Mouse (Mus musculus) intestine, embryonic 14.5 days (tissue): Measurements from ENCODE around the gene Parp16. TPM values are rescaled to one million over a fixed set of nuclear protein-coding genes. Genes with fewer than 3 reads are reported as not detected.
A peak's percentile ranks its signal among the peaks of the same experiment; 100 is the strongest.

ENCODE experiments used
- ATAC-seq: fragments of 200-750 bp; cut with Nextera tagmentation; replicated peaks from 2 replicates; pipeline ENCODE4 v1.8.0; 2017; ENCODE audit warnings: low read depth, moderate number of reproducible peaks, moderate TSS enrichment, moderate library complexity; ENCODE audit not compliant: low FRiP score, low TSS enrichment
- DNase-seq: peaks from one replicate; pipeline ENCODE4 v3.0.0-alpha.2; 2018; ENCODE audit warnings: low spot score
- H3K27ac ChIP-seq: fragments of 300-500 bp; sonication (generic); 2 replicates; pipeline ENCODE4 v1.5.1; 2014; ENCODE audit warnings: low read depth, mild to moderate bottlenecking, control low read depth
- H3K27me3 ChIP-seq: fragments of 300-500 bp; sonication (generic); replicated peaks from 2 replicates; pipeline ENCODE4 v1.6.1; 2014; ENCODE audit warnings: low read length, control low read depth; ENCODE audit not compliant: control insufficient read depth, insufficient read depth
- H3K36me3 ChIP-seq: fragments of 300-500 bp; sonication (generic); 2 replicates; pipeline ENCODE4 v1.6.1; 2014; ENCODE audit warnings: low read length, control low read depth; ENCODE audit not compliant: control insufficient read depth, insufficient read depth
- H3K4me1 ChIP-seq: fragments of 300-500 bp; sonication (generic); replicated peaks from 2 replicates; pipeline ENCODE4 v1.6.1; 2014; ENCODE audit warnings: low read length, control low read depth, mixed read lengths; ENCODE audit not compliant: control insufficient read depth, insufficient read depth
- H3K4me2 ChIP-seq: fragments of 300-500 bp; sonication (generic); 2 replicates; pipeline ENCODE4 v1.6.1; 2014; ENCODE audit warnings: low read length
- H3K4me3 ChIP-seq: fragments of 300-500 bp; sonication (generic); 2 replicates; pipeline ENCODE4 v1.5.1; 2014; ENCODE audit warnings: low read depth, low read length, control low read depth, mixed read lengths
- H3K9ac ChIP-seq: fragments of 300-500 bp; sonication (generic); 2 replicates; pipeline ENCODE4 v1.6.1; 2014; ENCODE audit warnings: mild to moderate bottlenecking, low read length
- H3K9me3 ChIP-seq: fragments of 300-500 bp; sonication (generic); 2 replicates; pipeline ENCODE4 v1.6.1; 2016; ENCODE audit warnings: low read length, control low read depth; ENCODE audit not compliant: control insufficient read depth
- WGBS: fragments of 180-500 bp; shearing (Covaris S2); extraction: QIAGEN DNeasy Blood & Tissue Kit; methylation state at CpG from one replicate; pipeline ENCODE4 v1.1.7; 2014; 5-methylcytosine and 5-hydroxymethylcytosine counted together
- polyA plus RNA-seq: library from polyadenylated mRNA; unstranded; fragments of >200 nt; fragmentation: Nextera tagmentation; extraction: Ambion mirVana; gene quantifications from 2 replicates; pipeline ENCODE4 v1.2.1, GENCODE M21; 2014

Parp16 gene
- polyA plus RNA-seq, 1 experiment from 2014 or later = 9.1 TPM

GRCm38 (mm10) chr9:65190306-65190705 is 4.8 kb upstream of the Parp16 start:
- Histone ChIP-seq H3K27me3 (no peaks in the 10 kb centered on the region), H3K9ac (no peak overlapping the region), H3K4me3 (no peak overlapping the region), H3K36me3 (no peaks in the 10 kb centered on the region), H3K4me2 (no peak overlapping the region), H3K27ac (no peak overlapping the region), H3K9me3 (no peaks in the 10 kb centered on the region), H3K4me1 (peaks cover 20% of the 10 kb centered on the region)
- no peak for ATAC-seq
- 64% methylated on average over 7 of the region's 7 CpGs for WGBS
- no peak for DNase-seq

GRCm38 (mm10) chr9:65191389-65191754 is 3.8 kb upstream of the Parp16 start:
- Histone ChIP-seq H3K27ac (peak overlapping the region; percentile 51), H3K4me1 (peaks cover 29% of the 10 kb centered on the region), H3K27me3 (no peaks in the 10 kb centered on the region), H3K36me3 (no peaks in the 10 kb centered on the region), H3K9me3 (no peaks in the 10 kb centered on the region), H3K4me3 (no peak overlapping the region), H3K9ac (no peak overlapping the region), H3K4me2 (no peak overlapping the region)
- no peak for DNase-seq
- WGBS = 34% methylated on average over 2 of the region's 2 CpGs
- no peak for ATAC-seq

GRCm38 (mm10) chr9:65191755-65192469 is 3.2 kb upstream of the Parp16 start:
- Histone ChIP-seq H3K36me3 (no peaks in the 10 kb centered on the region), H3K4me2 (no peak overlapping the region), H3K27me3 (no peaks in the 10 kb centered on the region), H3K9me3 (no peaks in the 10 kb centered on the region), H3K9ac (no peak overlapping the region), H3K4me1 (peaks cover 29% of the 10 kb centered on the region), H3K4me3 (no peak overlapping the region), H3K27ac (peak overlapping the region; percentile 51)
- DNase-seq (no peak), ATAC-seq (no peak)
- 32% methylated on average over 8 of the region's 8 CpGs for WGBS

GRCm38 (mm10) chr9:65193214-65193613 is 1.9 kb upstream of the Parp16 start:
- no peak for ATAC-seq
- DNase-seq = no peak
- H3K9ac ChIP-seq = no peak overlapping the region
- H3K36me3 ChIP-seq = no peaks in the 10 kb centered on the region
- H3K4me1 ChIP-seq = peaks cover 32% of the 10 kb centered on the region
- no peak overlapping the region for H3K4me2 ChIP-seq
- no peaks in the 10 kb centered on the region for H3K9me3 ChIP-seq
- H3K27me3 ChIP-seq = no peaks in the 10 kb centered on the region
- no peak overlapping the region for H3K27ac ChIP-seq
- 73% methylated on average over 12 of the region's 12 CpGs for WGBS
- no peak overlapping the region for H3K4me3 ChIP-seq

- peak; percentile 24; the same call in 1 of the 2 replicates for ATAC-seq
- Histone ChIP-seq H3K4me1 (peaks cover 33% of the 10 kb centered on the region), H3K9ac (no peak overlapping the region), H3K27ac (peak overlapping the region; percentile 88), H3K9me3 (no peaks in the 10 kb centered on the region), H3K27me3 (no peaks in the 10 kb centered on the region), H3K4me2 (no peak overlapping the region), H3K36me3 (no peaks in the 10 kb centered on the region), H3K4me3 (no peak overlapping the region)
- 29% methylated on average over 8 of the region's 8 CpGs for WGBS
- peak; percentile 64 for DNase-seq
These were observed 448 bp downstream of the Parp16 start for GRCm38 (mm10) chr9:65195621-65195981.

- 0 out of 2 replicates have a peak overlapping the region, but pooled peaks have one; percentile 1 for H3K4me3 ChIP-seq
- H3K27ac ChIP-seq = peak overlapping the region; percentile 88
- H3K4me1 ChIP-seq = peaks cover 30% of the 10 kb centered on the region
- H3K36me3 ChIP-seq = no peaks in the 10 kb centered on the region
- no peaks in the 10 kb centered on the region for H3K27me3 ChIP-seq
- under 1% methylated on average over 9 of the region's 9 CpGs for WGBS
- no peaks in the 10 kb centered on the region for H3K9me3 ChIP-seq
- ATAC-seq (peak; percentile 88), DNase-seq (peak; percentile 73)
- H3K9ac ChIP-seq = peak overlapping the region; percentile 51
- H3K4me2 ChIP-seq = peak overlapping the region; percentile 36
These were observed 1.0 kb downstream of the Parp16 start for GRCm38 (mm10) chr9:65195982-65196737.

GRCm38 (mm10) chr9:65196738-65197569 is 1.8 kb downstream of the Parp16 start:
- DNase-seq = peak; percentile 97
- peak overlapping the region; percentile 88 for H3K27ac ChIP-seq
- H3K4me2 ChIP-seq = peak overlapping the region; percentile 36
- peak; percentile 78 for ATAC-seq
- peak overlapping the region; percentile 51 for H3K9ac ChIP-seq
- 15% methylated on average over 26 of the region's 26 CpGs for WGBS
- no peaks in the 10 kb centered on the region for H3K9me3 ChIP-seq
- H3K4me1 ChIP-seq = peaks cover 24% of the 10 kb centered on the region
- no peaks in the 10 kb centered on the region for H3K27me3 ChIP-seq
- H3K4me3 ChIP-seq = no peak overlapping the region
- H3K36me3 ChIP-seq = no peaks in the 10 kb centered on the region

- Histone ChIP-seq H3K4me1 (peaks cover 19% of the 10 kb centered on the region), H3K9me3 (no peaks in the 10 kb centered on the region), H3K27ac (no peak overlapping the region), H3K36me3 (no peaks in the 10 kb centered on the region), H3K27me3 (no peaks in the 10 kb centered on the region), H3K4me3 (no peak overlapping the region), H3K9ac (no peak overlapping the region), H3K4me2 (no peak overlapping the region)
- no peak for ATAC-seq
- DNase-seq = no peak
- 88% methylated on average over 6 of the region's 6 CpGs for WGBS
These were observed 2.7 kb downstream of the Parp16 start for GRCm38 (mm10) chr9:65197826-65198225.
